ENCODE assay signal across 11 mouse cellular contexts in the genomic region with DNA sequence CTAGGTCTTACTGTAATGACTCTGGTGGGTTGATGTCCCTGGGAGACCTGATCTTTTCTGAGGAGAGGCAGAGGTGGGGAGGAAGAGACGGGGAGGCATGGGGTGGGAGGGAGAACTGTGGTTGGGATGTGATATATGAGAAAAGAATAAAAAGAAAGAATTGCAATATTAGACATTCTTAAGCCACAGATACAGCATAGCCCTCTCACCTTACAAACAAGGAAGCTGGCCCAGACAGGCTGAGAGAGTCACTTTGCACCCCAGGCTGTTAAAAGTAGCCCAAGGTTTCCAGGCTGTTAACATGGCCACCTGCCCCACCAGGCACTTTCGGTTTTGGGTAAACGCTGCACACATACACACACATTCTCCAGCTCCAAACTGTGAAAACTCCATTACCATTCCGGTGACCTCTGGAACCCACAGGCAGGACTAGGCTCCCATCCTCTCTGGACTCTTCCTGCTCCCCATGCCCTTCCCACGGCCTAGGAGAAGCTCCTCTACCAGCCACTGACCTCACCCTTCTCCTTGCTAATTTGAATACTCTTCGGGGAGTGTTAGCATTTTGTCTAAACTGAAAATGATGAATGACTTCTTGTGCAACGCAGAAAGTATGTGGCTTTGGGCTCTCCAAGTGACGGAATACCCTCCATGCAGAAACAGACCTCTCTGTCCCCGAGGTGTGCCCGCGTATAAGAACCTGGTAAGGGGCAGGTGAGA.
DNase-seq lines count a peak whose midpoint lies in the region; ATAC-seq lines count a peak whose summit lies in the region.
"Had no signal": no experiment of that assay in that cellular context is flagged by ENCODE, and none has a peak within 500 bp of the region (broad histone marks: within the 10 kb centered on the region; RNA-seq: fewer than 3 reads in every experiment).

No protein-coding gene starts in this region.

- WGBS in liver, embryonic 16.5 days (ENCODE audit: insufficient replicate concordance) = 41% methylated on average over 11 of the region's 11 CpGs
- 56% methylated on average over 11 of the region's 11 CpGs for WGBS in liver, embryonic 12.5 days (ENCODE audit: insufficient replicate concordance)

- no peaks in the 10 kb centered on the region for H3K27me3 ChIP-seq in liver, embryonic 16.5 days (ENCODE audit: control insufficient read depth, insufficient read depth, low read depth, low read length)
- no peaks in the 10 kb centered on the region for H3K27me3 ChIP-seq in liver, embryonic 12.5 days (replicated peaks)

- peak overlapping the region; percentile 34; the same call in 1 of the 2 replicates for H3K27ac ChIP-seq in liver, embryonic 16.5 days (ENCODE audit: low read length)
- H3K27ac ChIP-seq in liver, embryonic 12.5 days = no peak overlapping the region
- H3K27ac ChIP-seq: forebrain, embryonic 12.5 days; midbrain, embryonic 15.5 days had no signal

- no peaks in the 10 kb centered on the region for H3K9me3 ChIP-seq in liver, embryonic 16.5 days (replicated peaks; ENCODE audit: control insufficient read depth, low read length)
- H3K9me3 ChIP-seq in liver, embryonic 12.5 days (replicated peaks) = no peaks in the 10 kb centered on the region
- H3K9me3 ChIP-seq: forebrain, embryonic 12.5 days; midbrain, embryonic 15.5 days had no signal

- H3K36me3 ChIP-seq in liver, embryonic 16.5 days (ENCODE audit: control insufficient read depth, insufficient read depth) = no peaks in the 10 kb centered on the region
- H3K36me3 ChIP-seq in liver, embryonic 12.5 days = no peaks in the 10 kb centered on the region
- H3K36me3 ChIP-seq: forebrain, embryonic 12.5 days; midbrain, embryonic 15.5 days had no signal

- peak overlapping the region; percentile 24 for H3K4me2 ChIP-seq in liver, embryonic 16.5 days (ENCODE audit: low read depth, low read length)
- no peak overlapping the region for H3K4me2 ChIP-seq in liver, embryonic 12.5 days
- H3K4me2 ChIP-seq: forebrain, embryonic 12.5 days; midbrain, embryonic 15.5 days had no signal

- peak; percentile 26 for DNase-seq in adipocyte (ENCODE audit: low spot score)
- peak; percentile 31 for DNase-seq in naive thymus-derived CD4-positive, alpha-beta T cell, adult 2 months (ENCODE audit: low read depth)
- no peak for DNase-seq in urinary bladder, postnatal 36 days (ENCODE audit: low spot score in 2 of 2)
- no peak for DNase-seq in cerebellum, postnatal 14 days
- DNase-seq: cerebellum, adult 8-10 months; gastrocnemius, postnatal 14 days had no signal

- H3K4me1 ChIP-seq in liver, embryonic 16.5 days (ENCODE audit: control insufficient read depth, low read depth, low read length) = no peaks in the 10 kb centered on the region
- H3K4me1 ChIP-seq in liver, embryonic 12.5 days = no peaks in the 10 kb centered on the region

- no peak overlapping the region for H3K9ac ChIP-seq in liver, embryonic 16.5 days (ENCODE audit: low read depth, low read length)
- no peak overlapping the region for H3K9ac ChIP-seq in liver, embryonic 12.5 days
- H3K9ac ChIP-seq: forebrain, embryonic 12.5 days; midbrain, embryonic 15.5 days had no signal

- ATAC-seq in liver, embryonic 16.5 days (ENCODE audit: low read depth) = no peak
- no peak for ATAC-seq in liver, embryonic 12.5 days
- ATAC-seq in common myeloid progenitor, adult 5-6 weeks (replicated peaks; ENCODE audit: low read depth, poor library complexity, severe bottlenecking) = peak; percentile 63
- ATAC-seq: midbrain, embryonic 15.5 days had no signal

- H3K4me3 ChIP-seq in liver, embryonic 16.5 days (ENCODE audit: low read depth, low read length) = no peak overlapping the region
- no peak overlapping the region for H3K4me3 ChIP-seq in liver, embryonic 12.5 days
- H3K4me3 ChIP-seq: forebrain, embryonic 12.5 days; midbrain, embryonic 15.5 days had no signal

Comparison
In these comparisons a context has a peak if more than half of its experiments do, and no peak if none do; other contexts are left out.
1. DNase-seq: peak in adipocyte (single experiment) and naive thymus-derived CD4-positive, alpha-beta T cell, adult 2 months (single experiment); none in urinary bladder, postnatal 36 days (0 of 2) and cerebellum, postnatal 14 days (0 of 2).